ENCODE assay signal across 11 mouse cellular contexts in the genomic region with DNA sequence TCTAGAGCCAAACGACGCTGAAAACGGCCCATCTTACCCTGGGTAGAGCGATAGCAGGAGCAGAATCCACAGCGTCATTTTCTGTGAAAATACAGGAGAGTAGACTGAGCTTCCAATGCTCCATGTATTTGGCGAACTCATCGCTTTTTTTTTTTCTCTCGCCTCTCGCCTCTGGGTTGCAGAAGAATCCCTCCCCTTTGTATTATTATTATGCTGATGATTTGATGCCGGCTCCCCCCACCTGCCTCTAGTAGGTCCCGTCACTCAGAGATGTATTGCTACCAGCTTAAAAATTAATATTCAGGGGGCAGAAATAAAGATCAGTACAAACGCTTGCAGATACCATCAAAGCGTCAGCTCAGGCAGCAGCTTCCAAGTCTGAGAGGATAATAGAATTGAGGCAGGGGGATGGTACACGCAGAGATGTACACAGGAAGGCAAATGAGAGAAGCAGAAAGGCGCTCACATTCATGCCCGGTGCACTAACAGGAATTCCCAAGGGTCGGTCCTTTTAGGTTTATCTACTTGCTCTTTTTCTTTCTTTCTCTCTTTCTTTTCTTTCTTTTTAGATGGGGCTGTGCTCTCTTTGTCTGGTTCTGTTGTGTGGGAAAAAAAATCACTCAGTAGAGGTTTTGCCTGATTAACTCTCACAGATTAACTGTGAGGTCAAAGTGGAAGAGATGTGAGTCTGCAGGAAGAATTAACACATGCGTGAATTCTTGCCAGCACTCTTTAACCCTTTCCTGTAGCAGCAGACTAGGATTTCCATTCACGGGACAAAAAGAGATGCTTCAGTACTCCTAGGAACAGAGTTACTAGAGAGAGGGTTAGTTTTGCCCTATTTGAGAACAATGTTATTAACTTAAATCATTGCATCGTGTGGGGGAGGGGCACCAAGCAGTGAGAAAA. TPM values are rescaled to one million over a fixed set of nuclear protein-coding genes. Genes with fewer than 3 reads are reported as not detected.
DNase-seq lines count a peak whose midpoint lies in the region; ATAC-seq and TF ChIP-seq lines count a peak whose summit lies in the region.
"Had no signal": no experiment of that assay in that cellular context is flagged by ENCODE, and none has a peak within 500 bp of the region (broad histone marks: within the 10 kb centered on the region; RNA-seq: fewer than 3 reads in every experiment).

Gene Gabrg2, minus strand, starts transcription at position 668 of the 909 bp plus-strand sequence.

- no peaks in the 10 kb centered on the region for H3K9me3 ChIP-seq in embryonic facial prominence, embryonic 10.5 days
- no peaks in the 10 kb centered on the region for H3K9me3 ChIP-seq in hindbrain, embryonic 15.5 days
- no peaks in the 10 kb centered on the region for H3K9me3 ChIP-seq in midbrain, embryonic 13.5 days
- H3K9me3 ChIP-seq: heart, embryonic 13.5 days had no signal

- WGBS in embryonic facial prominence, embryonic 10.5 days = 8% methylated on average over 20 of the region's 20 CpGs
- 3% methylated on average over 20 of the region's 20 CpGs for WGBS in hindbrain, embryonic 15.5 days
- WGBS in midbrain, embryonic 13.5 days = 3% methylated on average over 20 of the region's 20 CpGs
- WGBS in heart, adult 2 months = 11% methylated on average over 20 of the region's 20 CpGs

- TF ChIP-seq EP300 in heart, adult 2 months (IDR thresholded peaks at IDR 0.05; ENCODE audit: insufficient read depth, low read depth, low read length) = no peak

- peak within 1 kb of the TSS; percentile 35 for H3K4me3 ChIP-seq in embryonic facial prominence, embryonic 10.5 days
- H3K4me3 ChIP-seq in hindbrain, embryonic 15.5 days = peak within 1 kb of the TSS; percentile 55
- peak within 1 kb of the TSS; percentile 53 for H3K4me3 ChIP-seq in midbrain, embryonic 13.5 days (replicated peaks)
- H3K4me3 ChIP-seq in heart, adult 2 months = no peak within 1 kb of the TSS
- H3K4me3 ChIP-seq: heart, embryonic 13.5 days had no signal

- TF ChIP-seq POLR2A in heart, adult 2 months (IDR thresholded peaks at IDR 0.05; ENCODE audit: insufficient read depth, low read depth, low read length) = no peak

- H3K4me1 ChIP-seq in embryonic facial prominence, embryonic 10.5 days = no peaks in the 10 kb centered on the region
- peaks cover 11% of the 10 kb centered on the region; the same call in 1 of the 2 replicates for H3K4me1 ChIP-seq in hindbrain, embryonic 15.5 days (replicated peaks)
- H3K4me1 ChIP-seq in midbrain, embryonic 13.5 days (replicated peaks) = peaks cover 27% of the 10 kb centered on the region
- no peaks in the 10 kb centered on the region for H3K4me1 ChIP-seq in heart, adult 2 months (ENCODE audit: control insufficient read depth, insufficient read depth, low read length)
- H3K4me1 ChIP-seq: heart, embryonic 13.5 days had no signal

- H3K79me2 ChIP-seq in heart, adult 2 months (replicated peaks; ENCODE audit: control insufficient read depth, insufficient read depth, low read length) = no peaks in the 10 kb centered on the region

- H3K36me3 ChIP-seq in embryonic facial prominence, embryonic 10.5 days (replicated peaks) = no peaks in the 10 kb centered on the region
- no peaks in the 10 kb centered on the region for H3K36me3 ChIP-seq in hindbrain, embryonic 15.5 days
- no peaks in the 10 kb centered on the region for H3K36me3 ChIP-seq in midbrain, embryonic 13.5 days
- H3K36me3 ChIP-seq in heart, adult 2 months (ENCODE audit: control insufficient read depth, insufficient read depth, low read length) = no peaks in the 10 kb centered on the region
- H3K36me3 ChIP-seq: heart, embryonic 13.5 days had no signal

- ATAC-seq in hindbrain, embryonic 15.5 days (ENCODE audit: low FRiP score, low read depth) = peak; percentile 87
- ATAC-seq in midbrain, embryonic 13.5 days = peak; percentile 92

- no peak within 1 kb of the TSS for H3K27ac ChIP-seq in embryonic facial prominence, embryonic 10.5 days (replicated peaks)
- peak within 1 kb of the TSS; percentile 97 for H3K27ac ChIP-seq in hindbrain, embryonic 15.5 days (replicated peaks)
- peak within 1 kb of the TSS; percentile 96 for H3K27ac ChIP-seq in midbrain, embryonic 13.5 days
- H3K27ac ChIP-seq in heart, adult 2 months = no peak within 1 kb of the TSS
- H3K27ac ChIP-seq: heart, embryonic 13.5 days; liver, embryonic 14.5 days had no signal

- no peak for TF ChIP-seq CTCF in heart, adult 2 months (IDR thresholded peaks at IDR 0.05)

- peak; percentile 79 for DNase-seq in brain, adult 2 months (ENCODE audit: low read depth, low spot score)
- DNase-seq in embryonic facial prominence, embryonic 10.5 days (ENCODE audit: low spot score) = no peak
- no peak for DNase-seq in heart, adult 2 months
- no peak for DNase-seq in lung, postnatal 14 days
- no peak for DNase-seq in adrenal gland, adult 8-10 months
- DNase-seq in urinary bladder, adult 18-20 months (ENCODE audit: low spot score in 2 of 2) = no peak

- H3K4me2 ChIP-seq in hindbrain, embryonic 15.5 days = peak within 1 kb of the TSS; percentile 52
- H3K4me2 ChIP-seq in midbrain, embryonic 13.5 days (replicated peaks) = peak within 1 kb of the TSS; percentile 53
- H3K4me2 ChIP-seq: heart, embryonic 13.5 days had no signal

- intact Hi-C loops in heart, adult 2 months (cut with DNase I) = no loop called here

- H3K27me3 ChIP-seq in embryonic facial prominence, embryonic 10.5 days (replicated peaks; ENCODE audit: low read depth, poor library complexity, severe bottlenecking) = no peaks in the 10 kb centered on the region
- no peaks in the 10 kb centered on the region for H3K27me3 ChIP-seq in hindbrain, embryonic 15.5 days
- no peaks in the 10 kb centered on the region for H3K27me3 ChIP-seq in midbrain, embryonic 13.5 days
- H3K27me3 ChIP-seq in heart, adult 2 months (ENCODE audit: control insufficient read depth, insufficient read depth, low read length) = no peaks in the 10 kb centered on the region

- peak within 1 kb of the TSS; percentile 77 for H3K9ac ChIP-seq in hindbrain, embryonic 15.5 days
- H3K9ac ChIP-seq in midbrain, embryonic 13.5 days (replicated peaks) = peak within 1 kb of the TSS; percentile 74
- no peak within 1 kb of the TSS for H3K9ac ChIP-seq in heart, adult 2 months (ENCODE audit: low read depth, low read length)
- H3K9ac ChIP-seq: heart, embryonic 13.5 days; liver, embryonic 14.5 days had no signal

RNA-seq across cellular contexts. Expression of gene Gabrg2, which starts in this region (rescaled TPM):
- 0.90 and 1.2 TPM in 2 replicates for polyA plus RNA-seq in embryonic facial prominence, embryonic 10.5 days (2016; fragmentation: Nextera tagmentation; extraction: Ambion mirVana)
- polyA plus RNA-seq in hindbrain, embryonic 15.5 days (2015; fragmentation: Nextera tagmentation; extraction: Ambion mirVana) = 107 and 113 TPM in 2 replicates
- 92.8 and 112 TPM in 2 replicates for polyA plus RNA-seq in midbrain, embryonic 13.5 days (2015; fragmentation: Nextera tagmentation; extraction: Ambion mirVana)
- total RNA-seq in heart, adult 2 months (2021) = not detected
- polyA plus RNA-seq in heart, adult 2 months (2012; rRNA removed) = 0.18 TPM in 1 of 2 replicates, not detected in the other
- 1 to 10 TPM; 3.4 to 8.5 (median 5.1) TPM for total RNA-seq in adrenal gland, adult 8-10 months (2022)
- polyA plus RNA-seq: liver, embryonic 14.5 days; small intestine, adult 2 months had no signal

Comparison
In these comparisons a context has a peak if more than half of its experiments do, and no peak if none do; other contexts are left out.
1. RNA of gene Gabrg2 (total RNA-seq): 3.4 to 8.5 TPM in adrenal gland, adult 8-10 months; not detected in heart, adult 2 months; every median in the first group is over 4 times any median in the second.
2. RNA of gene Gabrg2 (polyA plus RNA-seq): 107 to 113 TPM in hindbrain, embryonic 15.5 days and 92.8 to 112 TPM in midbrain, embryonic 13.5 days; 0.90 to 1.2 TPM in embryonic facial prominence, embryonic 10.5 days and 0.18 TPM in heart, adult 2 months; every median in the first group is over 10 times any median in the second.
3. H3K27ac ChIP-seq: peak in hindbrain, embryonic 15.5 days (single experiment) and midbrain, embryonic 13.5 days (single experiment); none in embryonic facial prominence, embryonic 10.5 days (single experiment) and heart, adult 2 months (single experiment).